Mouse (Mus musculus) lung, adult 2 months (tissue): Measurements from ENCODE around the gene Baz1b.

Experiments
- CTCF ChIP-seq: fragments of 200-500 bp; IDR thresholded peaks from 2 replicates; pipeline ENCODE4 v1.5.1; 2011; ENCODE audit warnings: mild to moderate bottlenecking, low read length, control low read depth; ENCODE audit not compliant: insufficient read depth
- POLR2A ChIP-seq: fragments of 200-500 bp; IDR thresholded peaks from 2 replicates; pipeline ENCODE4 v1.6.1; 2011; ENCODE audit warnings: low read depth, mild to moderate bottlenecking, control low read depth, low read length, borderline replicate concordance; ENCODE audit errors: extremely low read depth

DNA sequence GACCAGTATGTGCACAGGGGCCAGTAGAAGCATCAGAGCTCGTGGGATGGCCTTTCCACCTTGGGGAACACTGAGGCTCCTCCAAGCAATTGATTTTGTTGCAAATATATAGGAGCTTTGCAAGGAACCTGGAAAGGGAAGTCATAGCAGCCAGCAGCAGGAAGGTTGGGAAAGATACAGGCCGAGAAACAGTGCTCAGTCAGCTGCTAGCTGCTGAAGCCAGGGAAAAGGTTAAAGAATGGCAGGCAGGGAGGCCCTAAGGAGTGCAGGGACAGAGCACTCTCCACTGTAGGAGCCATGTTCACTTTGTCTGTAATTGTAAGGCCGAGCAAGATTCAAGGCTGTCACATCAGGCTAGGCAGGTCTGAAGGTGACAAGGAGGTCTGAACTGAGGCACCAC, 8.5 kb upstream of the Baz1b start:
- TF ChIP-seq CTCF (no peak), POLR2A (no peak)
